Mouse (Mus musculus): ENCODE measurements at regions not wholly inside any gene's neighbourhood (a gene's known extent, or its start where the extent isn't known, plus 50 kb on each side); places are given as distances from the start of the nearest gene placed in this dataset.

GRCm38 (mm10) chr8:96548187-96548586, 659.8 kb upstream of the Got2 start:
- TF ChIP-seq CTCF (IDR thresholded peaks at IDR 0.05; ENCODE audit: control insufficient read depth, insufficient read depth, insufficient replicate concordance, low read depth, low read length) (no peak), POLR2A (IDR thresholded peaks at IDR 0.05; ENCODE audit: control insufficient read depth, low read depth, low read length) (no peak)

Measured in testis, adult 2 months (tissue).